Mouse (Mus musculus): ENCODE measurements around the gene Hoxd9. TPM values are rescaled to one million over a fixed set of nuclear protein-coding genes. Genes with fewer than 3 reads are reported as not detected.

Hoxd9 gene
- total and polyA plus RNA-seq, 3 experiments: 0.10 to 0.29 (median 0.16) TPM

DNA sequence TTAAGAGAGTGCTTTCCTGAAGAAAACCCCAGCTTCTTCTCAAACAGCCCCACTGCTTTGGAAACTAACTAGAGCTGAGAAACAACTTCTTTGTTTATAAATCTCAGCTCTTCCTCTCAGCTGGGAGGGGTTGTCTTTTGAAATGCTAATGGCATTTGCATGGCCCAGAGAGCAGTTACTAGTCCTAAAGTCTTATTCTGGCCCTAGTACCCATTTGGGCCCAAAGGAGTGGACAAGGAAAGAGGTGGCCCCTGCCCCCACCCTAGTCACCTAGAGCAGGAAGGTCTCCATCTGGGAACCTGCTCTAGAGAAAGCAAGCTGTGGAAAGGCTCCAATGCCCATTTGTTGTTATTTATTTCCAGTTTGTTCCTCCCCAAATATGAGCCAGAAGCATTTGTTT is 33.5 kb downstream of the Hoxd9 start:
- H3K27me3 ChIP-seq (ENCODE audit: control insufficient read depth, insufficient read depth, low read length): peaks cover 39% of the 10 kb centered on the region
- intact Hi-C loops (cut with DNase I): no loop called here

GRCm38 (mm10) chr2:74731799-74732512 is 34.4 kb downstream of the Hoxd9 start:
- Histone ChIP-seq H3K4me1 (ENCODE audit: control insufficient read depth, insufficient read depth, low read length) (no peaks in the 10 kb centered on the region), H3K27ac (no peak overlapping the region), H3K27me3 (ENCODE audit: control insufficient read depth, insufficient read depth, low read length) (peaks cover 40% of the 10 kb centered on the region), H3K9ac (ENCODE audit: low read depth, low read length) (no peak overlapping the region), H3K36me3 (ENCODE audit: control insufficient read depth, insufficient read depth, low read length) (no peaks in the 10 kb centered on the region), H3K79me2 (replicated peaks; ENCODE audit: control insufficient read depth, insufficient read depth, low read length) (no peaks in the 10 kb centered on the region), H3K4me3 (no peak overlapping the region)
- intact Hi-C loops (cut with DNase I): no loop called here
- DNase-seq: no peak
- TF ChIP-seq POLR2A (IDR thresholded peaks at IDR 0.05; ENCODE audit: insufficient read depth, low read depth, low read length) (no peak), CTCF (IDR thresholded peaks at IDR 0.05) (no peak)
- WGBS: 12% methylated on average over 9 of the region's 9 CpGs

More for the DNA sequence above, 33.5 kb downstream of the Hoxd9 start:
- TF ChIP-seq POLR2A (IDR thresholded peaks at IDR 0.05; ENCODE audit: insufficient read depth, low read depth, low read length) (no peak), CTCF (IDR thresholded peaks at IDR 0.05) (no peak), EP300 (IDR thresholded peaks at IDR 0.05; ENCODE audit: insufficient read depth, low read depth, low read length) (no peak)
- DNase-seq: no peak
- Histone ChIP-seq H3K9ac (ENCODE audit: low read depth, low read length) (no peak overlapping the region), H3K4me1 (ENCODE audit: control insufficient read depth, insufficient read depth, low read length) (no peaks in the 10 kb centered on the region), H3K36me3 (ENCODE audit: control insufficient read depth, insufficient read depth, low read length) (no peaks in the 10 kb centered on the region), H3K4me3 (no peak overlapping the region), H3K79me2 (replicated peaks; ENCODE audit: control insufficient read depth, insufficient read depth, low read length) (no peaks in the 10 kb centered on the region), H3K27ac (no peak overlapping the region)

DNA sequence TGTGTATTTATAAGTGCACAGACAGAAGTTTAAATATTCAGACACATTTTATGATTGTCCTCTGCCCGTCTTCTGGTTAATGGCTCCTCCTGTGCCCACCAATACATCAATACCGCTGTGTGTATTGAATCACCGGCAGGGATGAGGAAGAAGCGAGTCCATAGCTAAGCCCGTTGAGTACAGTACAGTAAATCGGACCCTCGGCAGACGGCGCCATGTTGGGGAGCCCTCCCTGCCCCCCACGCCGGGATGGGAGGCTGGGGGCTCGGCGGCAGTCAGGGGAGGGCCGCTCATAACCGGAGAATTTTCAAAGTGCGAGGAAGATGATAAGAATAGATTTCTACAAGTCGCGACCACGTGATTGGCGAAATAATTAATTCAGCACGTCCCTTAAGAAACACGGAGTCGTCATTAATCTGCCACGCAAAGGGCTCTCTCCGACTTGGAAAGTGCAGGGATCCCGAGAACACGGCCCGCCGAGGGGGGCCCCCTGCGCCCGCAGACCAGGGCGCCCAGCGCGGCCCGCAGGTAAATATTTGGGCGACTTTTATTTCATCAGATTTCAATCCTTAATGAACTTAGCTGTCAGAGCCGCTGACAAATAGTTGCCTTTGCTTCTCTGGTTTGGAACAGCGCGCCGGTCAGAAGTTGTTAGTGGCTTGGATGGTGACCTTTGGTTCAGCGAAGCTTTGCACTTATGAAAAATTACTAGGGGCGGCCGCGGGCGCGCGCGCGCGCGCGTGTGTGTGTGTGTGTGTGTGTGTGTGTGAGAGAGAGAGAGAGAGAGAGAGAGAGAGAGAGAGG is 35.2 kb downstream of the Hoxd9 start:
- WGBS: 4% methylated on average over 52 of the region's 52 CpGs
- Histone ChIP-seq H3K36me3 (ENCODE audit: control insufficient read depth, insufficient read depth, low read length) (no peaks in the 10 kb centered on the region), H3K27ac (no peak overlapping the region), H3K4me3 (no peak overlapping the region), H3K79me2 (replicated peaks; ENCODE audit: control insufficient read depth, insufficient read depth, low read length) (no peaks in the 10 kb centered on the region), H3K9ac (ENCODE audit: low read depth, low read length) (no peak overlapping the region), H3K27me3 (ENCODE audit: control insufficient read depth, insufficient read depth, low read length) (peaks cover 37% of the 10 kb centered on the region), H3K4me1 (ENCODE audit: control insufficient read depth, insufficient read depth, low read length) (no peaks in the 10 kb centered on the region)
- no peak for TF ChIP-seq POLR2A (IDR thresholded peaks at IDR 0.05; ENCODE audit: insufficient read depth, low read depth, low read length)
- no peak for TF ChIP-seq CTCF (IDR thresholded peaks at IDR 0.05)
- no peak for TF ChIP-seq EP300 (IDR thresholded peaks at IDR 0.05; ENCODE audit: insufficient read depth, low read depth, low read length)
- intact Hi-C loops (cut with DNase I): no loop called here
- no peak for DNase-seq

DNA sequence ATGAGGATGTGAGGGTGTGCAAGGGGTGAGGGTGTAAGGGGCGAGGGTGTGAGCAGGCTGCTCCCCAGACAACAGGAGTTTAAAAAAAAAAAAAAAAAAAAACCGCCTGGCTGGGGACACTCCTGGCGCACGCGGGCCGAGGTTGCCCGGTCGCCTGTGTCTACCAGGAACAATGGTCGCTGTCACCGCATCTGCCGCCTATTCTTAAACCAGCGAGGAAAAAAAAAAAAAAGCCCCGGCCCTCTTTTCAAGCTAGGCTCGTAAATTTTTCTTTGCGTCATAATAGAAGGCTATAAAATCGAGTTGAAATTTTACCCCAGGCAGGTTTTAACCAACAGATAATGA is 35.8 kb downstream of the Hoxd9 start:
- TF ChIP-seq CTCF (IDR thresholded peaks at IDR 0.05) (no peak), POLR2A (IDR thresholded peaks at IDR 0.05; ENCODE audit: insufficient read depth, low read depth, low read length) (no peak), EP300 (IDR thresholded peaks at IDR 0.05; ENCODE audit: insufficient read depth, low read depth, low read length) (no peak)
- WGBS: 6% methylated on average over 16 of the region's 16 CpGs

GRCm38 (mm10) chr2:74733765-74734164 is 36.2 kb downstream of the Hoxd9 start:
- intact Hi-C loops (cut with DNase I): no loop called here
- Histone ChIP-seq H3K27ac (no peak overlapping the region), H3K36me3 (ENCODE audit: control insufficient read depth, insufficient read depth, low read length) (no peaks in the 10 kb centered on the region), H3K4me1 (ENCODE audit: control insufficient read depth, insufficient read depth, low read length) (no peaks in the 10 kb centered on the region), H3K79me2 (replicated peaks; ENCODE audit: control insufficient read depth, insufficient read depth, low read length) (no peaks in the 10 kb centered on the region), H3K27me3 (ENCODE audit: control insufficient read depth, insufficient read depth, low read length) (peaks cover 38% of the 10 kb centered on the region), H3K4me3 (no peak overlapping the region), H3K9ac (ENCODE audit: low read depth, low read length) (no peak overlapping the region)
- DNase-seq: no peak
- 12% methylated on average over 6 of the region's 6 CpGs for WGBS
- TF ChIP-seq CTCF (IDR thresholded peaks at IDR 0.05) (no peak), POLR2A (IDR thresholded peaks at IDR 0.05; ENCODE audit: insufficient read depth, low read depth, low read length) (no peak), EP300 (IDR thresholded peaks at IDR 0.05; ENCODE audit: insufficient read depth, low read depth, low read length) (no peak)

More for the DNA sequence above, 35.8 kb downstream of the Hoxd9 start:
- H3K36me3 ChIP-seq (ENCODE audit: control insufficient read depth, insufficient read depth, low read length): no peaks in the 10 kb centered on the region
- no peak overlapping the region for H3K4me3 ChIP-seq
- no peak overlapping the region for H3K27ac ChIP-seq
- no peaks in the 10 kb centered on the region for H3K79me2 ChIP-seq (replicated peaks; ENCODE audit: control insufficient read depth, insufficient read depth, low read length)
- no peak overlapping the region for H3K9ac ChIP-seq (ENCODE audit: low read depth, low read length)
- H3K4me1 ChIP-seq (ENCODE audit: control insufficient read depth, insufficient read depth, low read length): no peaks in the 10 kb centered on the region
- intact Hi-C loops (cut with DNase I): no loop called here
- DNase-seq: no peak
- H3K27me3 ChIP-seq (ENCODE audit: control insufficient read depth, insufficient read depth, low read length): peaks cover 35% of the 10 kb centered on the region

DNA sequence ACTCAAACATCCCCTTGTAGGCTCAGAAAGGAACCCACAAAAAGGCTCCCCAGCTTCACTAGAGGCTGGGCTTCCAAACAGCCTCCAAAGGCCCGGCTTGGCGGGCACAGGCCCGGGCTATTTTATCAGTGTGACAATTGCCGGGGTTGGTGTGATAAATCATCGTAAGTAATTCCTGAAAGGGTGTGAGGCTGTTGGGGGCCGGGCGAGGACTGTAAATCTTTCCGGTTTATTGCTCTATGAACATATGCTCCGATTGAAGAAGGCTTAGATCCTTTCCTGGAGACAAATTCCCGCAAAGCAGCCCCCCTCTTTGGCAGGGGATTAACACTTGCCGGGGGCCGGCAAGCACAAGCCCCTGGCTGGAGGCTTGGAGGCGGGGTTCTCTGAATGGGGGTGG is 36.9 kb downstream of the Hoxd9 start:
- H3K9ac ChIP-seq (ENCODE audit: low read depth, low read length): no peak overlapping the region
- DNase-seq: no peak
- no peak overlapping the region for H3K27ac ChIP-seq
- no peaks in the 10 kb centered on the region for H3K36me3 ChIP-seq (ENCODE audit: control insufficient read depth, insufficient read depth, low read length)
- intact Hi-C loops (cut with DNase I): no loop called here
- no peaks in the 10 kb centered on the region for H3K79me2 ChIP-seq (replicated peaks; ENCODE audit: control insufficient read depth, insufficient read depth, low read length)
- 9% methylated on average over 13 of the region's 13 CpGs for WGBS
- TF ChIP-seq EP300 (IDR thresholded peaks at IDR 0.05; ENCODE audit: insufficient read depth, low read depth, low read length): no peak
- no peak for TF ChIP-seq POLR2A (IDR thresholded peaks at IDR 0.05; ENCODE audit: insufficient read depth, low read depth, low read length)
- no peak for TF ChIP-seq CTCF (IDR thresholded peaks at IDR 0.05)
- no peak overlapping the region for H3K4me3 ChIP-seq
- H3K27me3 ChIP-seq (ENCODE audit: control insufficient read depth, insufficient read depth, low read length): peaks cover 39% of the 10 kb centered on the region
- no peaks in the 10 kb centered on the region for H3K4me1 ChIP-seq (ENCODE audit: control insufficient read depth, insufficient read depth, low read length)
